ENCODE assay signal across 16 mouse cellular contexts in the genomic region with DNA sequence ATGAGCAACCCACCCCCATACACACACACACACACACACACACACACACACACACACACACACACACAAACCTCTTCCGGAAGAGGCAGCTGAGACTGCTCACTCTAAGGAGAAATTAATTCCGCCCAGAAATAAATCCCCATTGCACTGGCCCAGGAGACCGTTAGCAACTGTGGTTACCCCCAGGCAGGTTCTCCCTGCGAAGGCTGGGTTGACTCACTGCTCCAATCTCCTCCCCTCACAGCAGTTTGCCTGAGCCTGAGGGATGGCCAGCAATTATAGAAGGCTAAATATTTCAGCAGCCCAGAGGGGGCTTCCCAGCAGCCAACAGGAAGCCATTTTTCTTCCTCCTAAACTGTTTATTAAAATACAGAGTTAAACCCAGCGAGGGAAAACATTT. TPM values are rescaled to one million over a fixed set of nuclear protein-coding genes. Genes with fewer than 3 reads are reported as not detected.
DNase-seq lines count a peak whose midpoint lies in the region; ATAC-seq lines count a peak whose summit lies in the region.
"Had no signal": no experiment of that assay in that cellular context is flagged by ENCODE, and none has a peak within 500 bp of the region (broad histone marks: within the 10 kb centered on the region; RNA-seq: fewer than 3 reads in every experiment).

No protein-coding gene starts in this region.

- no peak overlapping the region for H3K9ac ChIP-seq in neural tube, embryonic 11.5 days (ENCODE audit: low read length)
- H3K9ac ChIP-seq: heart, embryonic 12.5 days; liver, postnatal 0 days had no signal

- H3K9me3 ChIP-seq in neural tube, embryonic 11.5 days (ENCODE audit: control insufficient read depth, low read length) = no peaks in the 10 kb centered on the region

- H3K4me3 ChIP-seq in neural tube, embryonic 11.5 days (ENCODE audit: low read depth, low read length) = no peak overlapping the region
- H3K4me3 ChIP-seq: erythroblast, embryonic 14.5 days; heart, embryonic 12.5 days; myocyte had no signal

- intact Hi-C loops in heart, postnatal 25 days (cut with DNase I) = no loop called here

- H3K4me1 ChIP-seq in neural tube, embryonic 11.5 days (ENCODE audit: control insufficient read depth, insufficient read depth, low read length) = no peaks in the 10 kb centered on the region
- H3K4me1 ChIP-seq: heart, embryonic 12.5 days had no signal

- 47% methylated on average over 5 of the region's 5 CpGs for WGBS in neural tube, embryonic 11.5 days

- no peaks in the 10 kb centered on the region for H3K27me3 ChIP-seq in neural tube, embryonic 11.5 days (ENCODE audit: control insufficient read depth, insufficient read depth, low read length)

- peak; percentile 19 for DNase-seq in embryo, embryonic 10.5 days (ENCODE audit: low spot score)
- no peak for DNase-seq in embryo, embryonic 9.5 days (ENCODE audit: extremely low spot score)
- DNase-seq in neural tube, embryonic 11.5 days (ENCODE audit: low spot score) = peak; percentile 38
- no peak for DNase-seq in neural tube, embryonic 10.5 days (ENCODE audit: extremely low spot score, low spot score)
- DNase-seq in heart, postnatal 25 days (ENCODE audit: low spot score) = no peak
- no peak for DNase-seq in spleen, postnatal 14 days (ENCODE audit: low spot score in 2 of 2)
- DNase-seq: adrenal gland, postnatal 25 days; cerebellum, adult 9-10 months; kidney, postnatal 25 days; liver, postnatal 0 days; thymus, postnatal 14 days had no signal

- H3K36me3 ChIP-seq in neural tube, embryonic 11.5 days (ENCODE audit: control insufficient read depth, insufficient read depth, low read length) = no peaks in the 10 kb centered on the region
- H3K36me3 ChIP-seq: heart, embryonic 12.5 days had no signal

- ATAC-seq in neural tube, embryonic 11.5 days (ENCODE audit: insufficient read depth, low FRiP score, low TSS enrichment) = no peak
- ATAC-seq in megakaryocyte progenitor cell, adult 5-6 weeks (replicated peaks; ENCODE audit: poor library complexity) = peak; percentile 55
- ATAC-seq in megakaryocyte-erythroid progenitor cell, adult 5-6 weeks (replicated peaks; ENCODE audit: low FRiP score, low TSS enrichment, poor library complexity, severe bottlenecking) = no peak
- ATAC-seq: liver, postnatal 0 days had no signal

- no peak overlapping the region for H3K4me2 ChIP-seq in neural tube, embryonic 11.5 days (ENCODE audit: low read depth)
- H3K4me2 ChIP-seq: heart, embryonic 12.5 days had no signal

- H3K27ac ChIP-seq in neural tube, embryonic 11.5 days (ENCODE audit: low read depth, low read length) = no peak overlapping the region

RNA-seq across cellular contexts. Expression of a gene that starts 55.5 kb away (rescaled TPM):
- polyA plus RNA-seq in neural tube, embryonic 11.5 days (2014; fragmentation: Nextera tagmentation; extraction: Ambion mirVana) = 6.4 and 7.3 TPM in 2 replicates
- total RNA-seq in megakaryocyte progenitor cell, adult 5-6 weeks (2015) = 0.05 TPM in 1 of 2 replicates, not detected in the other
- total RNA-seq in megakaryocyte progenitor cell, adult 5-6 weeks (2017) = 0.04 TPM in 1 of 2 replicates, not detected in the other
- total RNA-seq in megakaryocyte-erythroid progenitor cell, adult 5-6 weeks (2014; fragmentation: Nextera tagmentation) = not detected in 2 replicates
- total RNA-seq in megakaryocyte-erythroid progenitor cell, adult 5-6 weeks (2017) = not detected in 2 replicates
- under 1 TPM; 0.22 to 0.34 TPM for total RNA-seq in heart, postnatal 25 days (2021)
- polyA plus RNA-seq: erythroblast, embryonic 14.5 days had no signal

Comparison
In these comparisons a context has a peak if more than half of its experiments do, and no peak if none do; other contexts are left out.
1. DNase-seq: peak in embryo, embryonic 10.5 days (single experiment) and neural tube, embryonic 11.5 days (single experiment); none in embryo, embryonic 9.5 days (single experiment), neural tube, embryonic 10.5 days (single experiment), heart, postnatal 25 days (single experiment) and spleen, postnatal 14 days (0 of 2).